Mouse (Mus musculus): ENCODE data around the gene Slc35f3. TPM values are rescaled to one million over a fixed set of nuclear protein-coding genes. Genes with fewer than 3 reads are reported as not detected.

Slc35f3 gene
- total RNA-seq, 2 experiments from 2014 or later, result 36.9 to 42.5 TPM

- no peak for TF ChIP-seq CTCF (IDR thresholded peaks at IDR 0.05)
- intact Hi-C loops (cut with DNase I), result loop anchor here (2.0 kb wide), 1 partner anchor 55 kb away; no protein-coding TSS in a partner anchor
- Histone ChIP-seq H3K27ac (no peak overlapping the region), H3K4me3 (no peak overlapping the region)
- no peak for DNase-seq (ENCODE audit: extremely low spot score in 1 of 2, low spot score in 2 of 2)
Measured at GRCm38 (mm10) chr8:126327786-126328185, 29.4 kb downstream of the Slc35f3 start.

DNA sequence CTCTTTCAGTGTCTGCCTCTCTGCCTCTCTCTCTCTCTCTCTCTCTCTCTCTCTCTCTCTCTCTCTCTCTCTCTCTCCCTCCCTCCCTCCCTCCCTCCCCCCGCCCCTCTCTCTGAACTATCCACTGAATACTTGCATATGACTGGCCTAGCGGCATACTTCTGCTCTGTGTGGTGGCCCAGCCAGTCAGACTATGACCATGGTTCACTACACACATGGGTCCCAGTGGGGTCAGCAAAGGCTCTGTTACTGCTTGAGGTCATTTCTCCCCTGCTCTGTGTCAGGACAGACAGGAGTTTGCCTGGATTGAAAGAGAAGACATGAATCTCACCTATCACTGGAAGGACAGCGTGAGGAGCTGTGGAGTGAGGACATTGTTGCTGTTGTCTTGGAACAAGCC, 40.5 kb downstream of the Slc35f3 start:
- no peak overlapping the region for H3K4me3 ChIP-seq
- TF ChIP-seq CTCF (IDR thresholded peaks at IDR 0.05), result no peak
- no peak for DNase-seq (ENCODE audit: extremely low spot score in 1 of 2, low spot score in 2 of 2)
- intact Hi-C loops (cut with DNase I), result no loop called here
- H3K27ac ChIP-seq, result no peak overlapping the region

DNA sequence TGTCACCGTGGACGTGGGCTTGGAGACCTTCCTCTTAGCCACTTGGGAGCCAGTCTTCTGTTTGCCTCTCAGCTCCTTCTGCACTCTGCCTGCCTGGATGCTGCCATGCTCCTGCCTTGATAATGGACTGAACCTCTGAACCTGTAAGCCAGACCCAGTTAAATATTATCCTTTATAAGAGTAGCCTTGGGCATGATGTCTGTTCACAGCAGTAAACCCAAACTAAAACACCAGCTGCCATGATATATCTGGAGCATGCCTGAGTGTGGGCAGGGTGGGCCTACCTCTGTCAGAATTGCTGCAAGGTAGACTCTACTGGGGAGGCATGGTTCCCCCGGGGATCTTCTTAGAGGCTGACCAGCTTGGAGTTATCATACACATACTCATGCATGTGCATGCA, 41.0 kb downstream of the Slc35f3 start:
- no peak for TF ChIP-seq CTCF (IDR thresholded peaks at IDR 0.05)
- H3K4me3 ChIP-seq, result no peak overlapping the region
- intact Hi-C loops (cut with DNase I), result no loop called here
- no peak for DNase-seq (ENCODE audit: extremely low spot score in 1 of 2, low spot score in 2 of 2)
- no peak overlapping the region for H3K27ac ChIP-seq

GRCm38 (mm10) chr8:126341200-126341599, 42.8 kb downstream of the Slc35f3 start:
- no peak for DNase-seq (ENCODE audit: extremely low spot score in 1 of 2, low spot score in 2 of 2)
- intact Hi-C loops (cut with DNase I), result no loop called here
- Histone ChIP-seq H3K4me3 (no peak overlapping the region), H3K27ac (no peak overlapping the region)
- no peak for TF ChIP-seq CTCF (IDR thresholded peaks at IDR 0.05)

DNA sequence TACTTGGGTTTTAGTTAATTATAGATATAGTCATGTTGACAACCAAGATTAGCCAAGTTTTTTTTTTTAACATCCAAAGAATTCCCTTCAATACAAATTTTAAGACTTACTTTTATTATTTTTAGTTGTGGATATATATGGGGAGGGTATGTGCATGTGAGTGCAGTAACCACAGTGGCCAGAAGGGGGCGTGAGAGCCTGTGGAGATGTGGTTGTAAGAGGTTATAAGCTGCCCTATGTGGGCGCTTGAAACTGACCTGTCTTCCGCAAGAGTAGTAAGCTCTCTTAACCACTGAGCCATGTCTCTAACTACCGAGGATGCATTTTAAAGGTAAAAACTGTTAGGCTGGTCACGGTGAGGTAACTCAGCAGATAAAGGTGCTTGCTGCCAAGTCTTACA, 45.1 kb downstream of the Slc35f3 start:
- DNase-seq (ENCODE audit: extremely low spot score in 1 of 2, low spot score in 2 of 2), result no peak
- no peak overlapping the region for H3K27ac ChIP-seq
- intact Hi-C loops (cut with DNase I), result no loop called here
- TF ChIP-seq CTCF (IDR thresholded peaks at IDR 0.05), result peak; percentile 17; the same call in 1 of the 2 replicates
- no peak overlapping the region for H3K4me3 ChIP-seq

GRCm38 (mm10) chr8:126345100-126345499, 46.7 kb downstream of the Slc35f3 start:
- DNase-seq (ENCODE audit: extremely low spot score in 1 of 2, low spot score in 2 of 2), result no peak

DNA sequence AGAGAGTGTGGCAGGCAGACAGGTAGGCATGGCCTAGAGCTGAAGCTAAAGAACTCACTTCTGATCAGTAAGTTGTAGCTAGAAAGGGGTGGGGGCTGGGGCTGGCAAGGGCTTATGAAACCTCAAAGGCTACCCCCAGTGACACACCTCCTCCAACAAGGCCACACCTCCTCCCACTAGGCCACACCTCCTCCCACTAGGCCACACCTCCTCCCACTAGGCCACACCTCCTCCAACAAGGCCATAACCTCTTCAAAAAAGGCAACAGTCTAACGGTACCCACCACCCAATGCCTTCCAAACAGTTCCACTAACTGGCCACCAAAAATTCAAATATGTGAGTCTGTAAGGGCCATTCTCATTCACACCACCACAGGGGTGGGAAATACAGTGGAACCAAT, 54.9 kb downstream of the Slc35f3 start:
- intact Hi-C loops (cut with DNase I), result no loop called here
- DNase-seq (ENCODE audit: extremely low spot score in 1 of 2, low spot score in 2 of 2), result no peak
- no peak for TF ChIP-seq CTCF (IDR thresholded peaks at IDR 0.05)
- Histone ChIP-seq H3K27ac (no peak overlapping the region), H3K4me3 (no peak overlapping the region)

More at GRCm38 (mm10) chr8:126345100-126345499, 46.7 kb downstream of the Slc35f3 start:
- intact Hi-C loops (cut with DNase I), result no loop called here
- Histone ChIP-seq H3K4me3 (no peak overlapping the region), H3K27ac (no peak overlapping the region)
- TF ChIP-seq CTCF (IDR thresholded peaks at IDR 0.05), result no peak

DNA sequence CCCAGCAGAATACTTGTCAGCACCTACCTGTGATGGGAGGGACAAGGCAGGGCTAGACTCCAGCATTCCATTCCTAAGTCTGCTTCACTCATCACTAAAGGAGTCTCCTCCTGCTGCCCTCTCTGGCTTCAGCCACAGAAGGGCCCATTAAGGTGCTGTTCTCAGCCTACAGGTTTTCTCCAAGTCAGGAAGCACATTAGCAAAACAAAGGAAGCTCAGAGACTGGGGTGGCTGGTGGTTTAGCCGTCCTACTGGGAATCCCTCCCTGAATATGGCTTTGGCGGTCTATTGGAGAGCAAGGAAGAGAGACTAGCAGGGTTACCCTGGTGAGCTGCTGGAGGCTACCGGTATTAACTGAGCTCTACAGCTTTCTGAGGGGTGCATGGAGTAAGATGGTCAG, 59.6 kb downstream of the Slc35f3 start:
- no peak for DNase-seq (ENCODE audit: extremely low spot score in 1 of 2, low spot score in 2 of 2)
- Histone ChIP-seq H3K4me3 (no peak overlapping the region), H3K27ac (no peak overlapping the region)
- TF ChIP-seq CTCF (IDR thresholded peaks at IDR 0.05), result no peak
- intact Hi-C loops (cut with DNase I), result no loop called here

- Histone ChIP-seq H3K4me3 (no peak overlapping the region), H3K27ac (no peak overlapping the region)
- TF ChIP-seq CTCF (IDR thresholded peaks at IDR 0.05), result no peak
- intact Hi-C loops (cut with DNase I), result no loop called here
- DNase-seq (ENCODE audit: extremely low spot score in 1 of 2, low spot score in 2 of 2), result no peak
Measured at GRCm38 (mm10) chr8:126359296-126359695, 60.9 kb downstream of the Slc35f3 start.

- TF ChIP-seq CTCF (IDR thresholded peaks at IDR 0.05), result no peak
- intact Hi-C loops (cut with DNase I), result no loop called here
- no peak for DNase-seq (ENCODE audit: extremely low spot score in 1 of 2, low spot score in 2 of 2)
- H3K27ac ChIP-seq, result no peak overlapping the region
- H3K4me3 ChIP-seq, result no peak overlapping the region
Measured at GRCm38 (mm10) chr8:126360106-126360505, 61.7 kb downstream of the Slc35f3 start.

GRCm38 (mm10) chr8:126360701-126361100, 62.3 kb downstream of the Slc35f3 start:
- DNase-seq (ENCODE audit: extremely low spot score in 1 of 2, low spot score in 2 of 2), result no peak
- Histone ChIP-seq H3K27ac (no peak overlapping the region), H3K4me3 (no peak overlapping the region)
- no peak for TF ChIP-seq CTCF (IDR thresholded peaks at IDR 0.05)
- intact Hi-C loops (cut with DNase I), result no loop called here

DNA sequence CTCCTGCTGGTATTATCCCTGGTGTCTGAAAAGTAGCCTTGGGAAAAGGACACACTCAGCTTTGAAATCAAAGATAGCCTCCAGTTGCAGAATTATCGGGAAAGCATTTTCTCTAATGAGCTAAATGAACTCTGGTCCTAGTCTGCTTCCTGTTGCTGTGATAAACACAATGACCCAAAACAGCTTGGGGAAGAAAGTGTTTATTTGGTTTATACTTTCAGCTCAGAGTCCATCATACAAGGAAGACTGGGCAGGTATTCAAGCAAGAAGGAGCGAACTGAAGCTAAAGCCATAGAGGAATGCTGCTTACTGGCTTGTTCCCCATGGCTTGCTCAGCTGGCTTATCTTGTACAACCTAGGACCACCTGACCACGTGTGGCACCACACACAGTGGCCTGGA, 67.9 kb downstream of the Slc35f3 start:
- intact Hi-C loops (cut with DNase I), result no loop called here
- TF ChIP-seq CTCF (IDR thresholded peaks at IDR 0.05), result no peak
- H3K27ac ChIP-seq, result no peak overlapping the region
- no peak for DNase-seq (ENCODE audit: extremely low spot score in 1 of 2, low spot score in 2 of 2)
- no peak overlapping the region for H3K4me3 ChIP-seq

DNA sequence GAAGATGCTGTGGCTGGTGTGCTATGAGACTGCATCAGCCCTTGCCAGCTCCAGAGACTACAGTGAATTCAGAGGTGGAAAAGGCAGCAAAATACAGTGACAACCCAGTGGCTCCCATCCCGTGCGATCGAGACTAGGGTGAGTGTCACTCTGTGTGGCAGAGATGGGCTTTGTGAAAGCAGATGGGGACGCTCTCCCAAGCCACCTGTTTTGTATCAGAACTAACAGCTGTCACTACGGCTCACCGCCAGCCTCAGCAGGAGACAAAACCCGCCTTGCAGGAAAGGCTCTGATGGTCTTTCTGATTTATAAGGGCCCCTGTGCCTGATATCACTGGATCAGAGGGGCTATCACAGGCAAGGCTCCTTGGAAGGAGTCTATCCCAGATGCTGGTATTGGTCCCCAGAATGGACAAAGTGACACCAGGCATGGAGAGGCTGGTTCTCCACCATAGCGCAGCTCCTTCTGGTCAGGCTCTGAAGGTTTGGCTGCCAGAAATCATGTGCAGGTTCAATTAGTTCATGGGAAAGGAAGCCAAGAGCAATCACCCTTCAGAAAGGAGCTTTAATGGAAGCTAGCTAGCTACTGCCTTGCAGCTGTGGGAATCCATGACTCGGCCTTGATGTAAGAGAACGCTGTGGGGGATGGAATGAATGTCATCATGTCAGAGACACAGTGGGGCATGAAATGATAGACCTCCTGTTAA, 70.1 kb downstream of the Slc35f3 start:
- intact Hi-C loops (cut with DNase I), result no loop called here
- no peak overlapping the region for H3K27ac ChIP-seq
- no peak for TF ChIP-seq CTCF (IDR thresholded peaks at IDR 0.05)
- no peak for DNase-seq (ENCODE audit: extremely low spot score in 1 of 2, low spot score in 2 of 2)
- no peak overlapping the region for H3K4me3 ChIP-seq

All from left cerebral cortex, adult 2 months (tissue).